Mouse (Mus musculus) midbrain, embryonic 15.5 days (tissue): ENCODE results near the gene Bnc2. TPM values are rescaled to one million over a fixed set of nuclear protein-coding genes. Genes with fewer than 3 reads are reported as not detected.

Experiments
- ATAC-seq: fragments of 200-750 bp; cut with Nextera tagmentation; replicated peaks from 2 replicates; pipeline ENCODE4 v1.8.0; 2017; ENCODE audit warnings: moderate TSS enrichment
- H3K27ac ChIP-seq: fragments of 300-500 bp; sonication (generic); 2 replicates; pipeline ENCODE4 v1.5.1; 2015; ENCODE audit warnings: mild to moderate bottlenecking, inconsistent platforms
- H3K27me3 ChIP-seq: fragments of 300-500 bp; sonication (generic); replicated peaks from 2 replicates; pipeline ENCODE4 v1.6.1; 2015; ENCODE audit warnings: inconsistent platforms
- H3K36me3 ChIP-seq: fragments of 300-500 bp; sonication (generic); replicated peaks from 2 replicates; pipeline ENCODE4 v1.6.1; 2015; ENCODE audit warnings: inconsistent platforms
- H3K4me1 ChIP-seq: fragments of 300-500 bp; sonication (generic); 2 replicates; pipeline ENCODE4 v1.6.1; 2015; ENCODE audit warnings: inconsistent platforms
- H3K4me2 ChIP-seq: fragments of 300-500 bp; sonication (generic); 2 replicates; pipeline ENCODE4 v1.6.1; 2015; ENCODE audit warnings: inconsistent platforms, mild to moderate bottlenecking, moderate library complexity
- H3K4me3 ChIP-seq: fragments of 300-500 bp; sonication (generic); 2 replicates; pipeline ENCODE4 v1.5.1; 2015; ENCODE audit warnings: mild to moderate bottlenecking, inconsistent platforms
- H3K9ac ChIP-seq: fragments of 300-500 bp; sonication (generic); 2 replicates; pipeline ENCODE4 v1.6.1; 2015; ENCODE audit warnings: mild to moderate bottlenecking, inconsistent platforms
- H3K9me3 ChIP-seq: fragments of 300-500 bp; sonication (generic); 2 replicates; pipeline ENCODE4 v1.6.1; 2016; ENCODE audit warnings: inconsistent platforms
- WGBS: fragments of 180-500 bp; shearing (Covaris S2); methylation state at CpG from one replicate; pipeline ENCODE4 v1.1.7; 2015; ENCODE audit warnings: mixed read lengths; 5-methylcytosine and 5-hydroxymethylcytosine counted together
- polyA plus RNA-seq: library from polyadenylated mRNA; unstranded; fragments of >200 nt; fragmentation: Nextera tagmentation; extraction: Ambion mirVana; gene quantifications from 2 replicates; pipeline ENCODE4 v1.2.1, GENCODE M21; 2015

Bnc2 gene
- polyA plus RNA-seq, 1 experiment from 2014 or later: 35.7 TPM

GRCm38 (mm10) chr4:84482680-84483079, 192.4 kb downstream of the Bnc2 start:
- Histone ChIP-seq H3K27me3 (no peaks in the 10 kb centered on the region), H3K36me3 (no peaks in the 10 kb centered on the region), H3K9ac (no peak overlapping the region), H3K4me3 (no peak overlapping the region), H3K4me2 (no peak overlapping the region), H3K4me1 (no peaks in the 10 kb centered on the region), H3K9me3 (no peaks in the 10 kb centered on the region), H3K27ac (no peak overlapping the region)
- WGBS: 49% methylated on average over 6 of the region's 6 CpGs
- ATAC-seq: peak; percentile 63

- no peak overlapping the region for H3K4me3 ChIP-seq
- H3K27ac ChIP-seq: no peak overlapping the region
- no peak overlapping the region for H3K4me2 ChIP-seq
- no peaks in the 10 kb centered on the region for H3K36me3 ChIP-seq
- H3K9ac ChIP-seq: no peak overlapping the region
- no peaks in the 10 kb centered on the region for H3K4me1 ChIP-seq
- 74% methylated on average over 2 of the region's 2 CpGs for WGBS
- H3K27me3 ChIP-seq: no peaks in the 10 kb centered on the region
- no peaks in the 10 kb centered on the region for H3K9me3 ChIP-seq
- ATAC-seq: no peak
Measured at GRCm38 (mm10) chr4:84472643-84473042, 202.4 kb downstream of the Bnc2 start.

- Histone ChIP-seq H3K4me3 (no peak overlapping the region), H3K4me1 (no peaks in the 10 kb centered on the region), H3K4me2 (no peak overlapping the region), H3K27me3 (no peaks in the 10 kb centered on the region), H3K9me3 (no peaks in the 10 kb centered on the region), H3K9ac (no peak overlapping the region), H3K27ac (no peak overlapping the region), H3K36me3 (no peaks in the 10 kb centered on the region)
- no peak for ATAC-seq
- WGBS: 87% methylated on average over 6 of the region's 6 CpGs
Measured at GRCm38 (mm10) chr4:84470106-84470885, 204.8 kb downstream of the Bnc2 start.

- no peak overlapping the region for H3K27ac ChIP-seq
Measured at GRCm38 (mm10) chr4:84469400-84469799, 205.7 kb downstream of the Bnc2 start.

GRCm38 (mm10) chr4:84467722-84468121, 207.4 kb downstream of the Bnc2 start:
- ATAC-seq: no peak
- no peak overlapping the region for H3K4me3 ChIP-seq
- H3K4me2 ChIP-seq: no peak overlapping the region
- no peaks in the 10 kb centered on the region for H3K36me3 ChIP-seq
- no peak overlapping the region for H3K27ac ChIP-seq
- H3K9me3 ChIP-seq: no peaks in the 10 kb centered on the region
- no peaks in the 10 kb centered on the region for H3K4me1 ChIP-seq
- 62% methylated on average over 3 of the region's 3 CpGs for WGBS
- no peak overlapping the region for H3K9ac ChIP-seq
- H3K27me3 ChIP-seq: no peaks in the 10 kb centered on the region

More at GRCm38 (mm10) chr4:84469400-84469799, 205.7 kb downstream of the Bnc2 start:
- H3K9me3 ChIP-seq: no peaks in the 10 kb centered on the region
- H3K4me1 ChIP-seq: no peaks in the 10 kb centered on the region
- H3K9ac ChIP-seq: no peak overlapping the region
- H3K27me3 ChIP-seq: no peaks in the 10 kb centered on the region
- no peak for ATAC-seq
- WGBS: 86% methylated on average over 4 of the region's 4 CpGs
- H3K4me2 ChIP-seq: no peak overlapping the region
- H3K36me3 ChIP-seq: no peaks in the 10 kb centered on the region
- no peak overlapping the region for H3K4me3 ChIP-seq

GRCm38 (mm10) chr4:84458218-84458560, 216.9 kb downstream of the Bnc2 start:
- WGBS: 76% methylated on average over 3 of the region's 3 CpGs
- Histone ChIP-seq H3K9me3 (no peaks in the 10 kb centered on the region), H3K36me3 (no peaks in the 10 kb centered on the region), H3K4me1 (peaks cover 10% of the 10 kb centered on the region; the same call in 1 of the 2 replicates), H3K4me2 (no peak overlapping the region), H3K9ac (no peak overlapping the region), H3K27me3 (no peaks in the 10 kb centered on the region), H3K27ac (no peak overlapping the region), H3K4me3 (no peak overlapping the region)
- ATAC-seq: no peak

GRCm38 (mm10) chr4:84457512-84458217, 217.4 kb downstream of the Bnc2 start:
- Histone ChIP-seq H3K36me3 (no peaks in the 10 kb centered on the region), H3K27me3 (no peaks in the 10 kb centered on the region), H3K4me3 (no peak overlapping the region), H3K9ac (no peak overlapping the region), H3K27ac (no peak overlapping the region), H3K9me3 (no peaks in the 10 kb centered on the region), H3K4me1 (peaks cover 10% of the 10 kb centered on the region; the same call in 1 of the 2 replicates), H3K4me2 (no peak overlapping the region)
- ATAC-seq: no peak
- WGBS: 82% methylated on average over 10 of the region's 10 CpGs

GRCm38 (mm10) chr4:84456853-84457249, 218.2 kb downstream of the Bnc2 start:
- ATAC-seq: no peak

GRCm38 (mm10) chr4:84456198-84456852, 218.8 kb downstream of the Bnc2 start:
- Histone ChIP-seq H3K4me3 (no peak overlapping the region), H3K4me2 (no peak overlapping the region; the same call in 1 of the 2 replicates), H3K9me3 (no peaks in the 10 kb centered on the region), H3K9ac (no peak overlapping the region), H3K27me3 (no peaks in the 10 kb centered on the region), H3K4me1 (peaks cover 10% of the 10 kb centered on the region; the same call in 1 of the 2 replicates), H3K27ac (no peak overlapping the region), H3K36me3 (no peaks in the 10 kb centered on the region)
- WGBS: 60% methylated on average over 16 of the region's 16 CpGs
- no peak; the same call in 1 of the 2 replicates for ATAC-seq

More at GRCm38 (mm10) chr4:84456853-84457249, 218.2 kb downstream of the Bnc2 start:
- Histone ChIP-seq H3K36me3 (no peaks in the 10 kb centered on the region), H3K9me3 (no peaks in the 10 kb centered on the region), H3K4me1 (peaks cover 10% of the 10 kb centered on the region; the same call in 1 of the 2 replicates), H3K27ac (no peak overlapping the region), H3K27me3 (no peaks in the 10 kb centered on the region), H3K4me2 (no peak overlapping the region), H3K9ac (no peak overlapping the region), H3K4me3 (no peak overlapping the region)
- 67% methylated on average over 5 of the region's 5 CpGs for WGBS

- Histone ChIP-seq H3K4me2 (no peak overlapping the region), H3K9me3 (no peaks in the 10 kb centered on the region), H3K9ac (no peak overlapping the region), H3K36me3 (no peaks in the 10 kb centered on the region), H3K27ac (no peak overlapping the region), H3K27me3 (no peaks in the 10 kb centered on the region), H3K4me3 (no peak overlapping the region), H3K4me1 (peaks cover 13% of the 10 kb centered on the region; the same call in 1 of the 2 replicates)
- 68% methylated on average over 3 of the region's 3 CpGs for WGBS
- ATAC-seq: no peak
Measured at GRCm38 (mm10) chr4:84454493-84454892, 220.6 kb downstream of the Bnc2 start.

GRCm38 (mm10) chr4:84453586-84453985, 221.5 kb downstream of the Bnc2 start:
- no peak for ATAC-seq
- peaks cover 13% of the 10 kb centered on the region; the same call in 1 of the 2 replicates for H3K4me1 ChIP-seq
- no peaks in the 10 kb centered on the region for H3K36me3 ChIP-seq
- no peak overlapping the region for H3K4me3 ChIP-seq
- no peak overlapping the region for H3K9ac ChIP-seq
- no peak overlapping the region for H3K4me2 ChIP-seq
- H3K9me3 ChIP-seq: no peaks in the 10 kb centered on the region
- H3K27me3 ChIP-seq: no peaks in the 10 kb centered on the region
- 69% methylated on average over 4 of the region's 4 CpGs for WGBS
- H3K27ac ChIP-seq: no peak overlapping the region

GRCm38 (mm10) chr4:84452642-84453041, 222.4 kb downstream of the Bnc2 start:
- no peak overlapping the region for H3K4me2 ChIP-seq
- no peaks in the 10 kb centered on the region for H3K27me3 ChIP-seq
- ATAC-seq: no peak

More at GRCm38 (mm10) chr4:84452642-84453041, 222.4 kb downstream of the Bnc2 start:
- Histone ChIP-seq H3K9me3 (no peaks in the 10 kb centered on the region), H3K4me1 (peaks cover 13% of the 10 kb centered on the region; the same call in 1 of the 2 replicates), H3K4me3 (no peak overlapping the region), H3K27ac (no peak overlapping the region), H3K36me3 (no peaks in the 10 kb centered on the region), H3K9ac (no peak overlapping the region)
- WGBS: 85% methylated on average over 3 of the region's 3 CpGs
